Mouse (Mus musculus) liver, embryonic 14.5 days (tissue): Measurements from ENCODE around the gene Tecr.
"Not testable (repeated sequence)": the region's sequence is repeated elsewhere in the genome, so short reads cannot be mapped to it uniquely, and the experiment has no call there.

ENCODE experiments used
- CTCF ChIP-seq: IDR thresholded peaks from 2 replicates; pipeline ENCODE4 v1.5.1; 2016; ENCODE audit warnings: antibody characterized with exemption, low read depth, control low read depth
- EP300 ChIP-seq: IDR thresholded peaks from 2 replicates; pipeline ENCODE4 v1.6.1; 2016; ENCODE audit warnings: antibody characterized with exemption, low read depth

GRCm38 (mm10) chr8:83595050-83595345, 12.8 kb downstream of the Tecr start:
- TF ChIP-seq CTCF: peak; percentile 49
- TF ChIP-seq EP300: not testable (repeated sequence)
